Mouse (Mus musculus) adrenal gland, adult 8-10 months (tissue): ENCODE results near the gene Sf1. TPM values are rescaled to one million over a fixed set of nuclear protein-coding genes. Genes with fewer than 3 reads are reported as not detected.

ENCODE experiments used
- DNase-seq: peaks from one replicate; pipeline ENCODE4 v3.0.0; 2022
- total RNA-seq, 4 experiments: library from RNA; stranded (reverse); gene quantifications; 2 replicates each; pipeline ENCODE4 v1.2.4; 2022

The Sf1 gene
- total RNA-seq: 100 to 1,000 TPM; 193 to 274 (median 215) TPM

- peak; percentile 100 for DNase-seq
These were observed at the start of gene Sf1 for GRCm38 (mm10) chr19:6363411-6364240. Gene Sf1, plus strand, starts transcription at chr19:6363690.

DNA sequence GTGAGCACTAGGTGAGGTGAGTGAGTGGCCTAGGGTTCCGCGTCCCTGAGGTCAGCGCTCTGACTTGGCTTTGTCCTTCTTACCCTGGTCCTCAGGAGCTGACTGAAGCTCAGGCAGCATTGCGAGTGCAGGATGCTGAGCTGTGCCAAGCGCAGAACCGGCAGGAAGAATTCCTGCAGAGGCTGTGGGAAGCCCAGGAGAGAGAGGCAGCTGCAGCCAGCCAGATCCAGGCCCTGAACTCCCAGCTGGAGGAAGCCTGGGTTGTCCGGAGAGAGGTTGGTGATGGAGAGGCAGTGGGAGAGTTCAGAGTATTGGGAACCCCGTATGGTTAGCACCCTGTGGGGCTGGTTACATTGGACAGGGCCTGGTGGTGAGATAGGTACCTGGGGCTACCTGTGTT lies 49.7 kb upstream of the Sf1 start:
- DNase-seq: no peak

DNA sequence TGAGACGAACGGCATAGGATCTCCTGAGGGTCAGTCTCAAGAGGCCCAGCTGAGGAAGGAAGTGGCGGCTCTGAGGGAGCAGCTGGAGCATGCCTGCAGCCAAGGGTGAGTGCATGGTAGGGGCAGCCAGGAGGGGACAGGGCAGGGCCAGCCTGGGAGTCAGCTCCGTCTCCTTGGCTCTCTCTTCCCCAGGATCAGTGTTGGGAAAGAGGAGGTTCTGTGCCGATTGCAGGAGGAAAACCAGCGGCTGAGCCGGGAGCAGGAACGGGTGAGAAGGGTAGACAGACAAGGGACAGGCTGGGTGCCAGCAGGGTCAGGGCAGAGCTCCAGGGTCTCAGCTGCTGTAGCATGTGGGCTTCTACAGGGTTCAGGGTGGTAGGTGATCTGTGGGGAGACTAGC lies 49.0 kb upstream of the Sf1 start:
- DNase-seq: no peak

DNA sequence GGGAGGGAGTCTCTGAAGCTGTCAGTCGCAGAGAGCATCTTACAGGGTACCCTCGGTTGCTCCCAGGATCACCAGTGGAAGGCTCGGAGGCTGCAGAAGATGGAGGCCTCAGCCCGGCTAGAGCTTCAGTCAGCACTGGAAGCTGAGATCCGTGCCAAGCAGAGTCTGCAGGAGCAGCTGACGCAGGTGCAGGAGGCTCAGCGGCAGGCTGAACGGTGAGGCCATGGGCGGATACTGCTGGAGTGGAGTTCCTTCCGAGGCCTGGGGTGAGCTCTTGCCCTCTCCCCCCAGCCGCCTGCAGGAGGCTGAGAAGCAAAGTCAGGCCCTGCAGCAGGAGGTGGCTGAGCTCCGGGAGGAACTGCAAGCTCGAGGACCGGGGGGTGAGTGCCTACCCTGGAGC lies 47.9 kb upstream of the Sf1 start:
- no peak for DNase-seq

DNA sequence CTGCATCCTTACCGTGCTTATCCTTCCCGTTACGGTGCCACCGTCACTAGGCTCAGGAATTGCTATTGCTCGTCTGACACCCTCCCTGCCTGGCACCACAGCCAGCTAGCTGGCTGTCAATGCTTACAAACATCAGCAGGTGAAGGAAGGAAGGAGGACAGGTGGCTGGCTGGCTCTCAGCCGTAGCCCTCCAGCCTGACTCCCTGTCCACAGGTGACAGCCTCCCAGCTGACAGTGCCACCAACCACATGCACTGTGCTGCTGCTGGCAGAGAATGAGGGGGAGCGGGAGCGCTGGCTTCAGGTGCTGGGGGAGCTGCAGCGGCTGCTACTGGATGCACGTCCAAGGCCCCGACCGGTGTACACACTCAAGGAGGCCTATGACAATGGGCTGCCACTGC lies 45.3 kb upstream of the Sf1 start:
- DNase-seq: no peak

DNA sequence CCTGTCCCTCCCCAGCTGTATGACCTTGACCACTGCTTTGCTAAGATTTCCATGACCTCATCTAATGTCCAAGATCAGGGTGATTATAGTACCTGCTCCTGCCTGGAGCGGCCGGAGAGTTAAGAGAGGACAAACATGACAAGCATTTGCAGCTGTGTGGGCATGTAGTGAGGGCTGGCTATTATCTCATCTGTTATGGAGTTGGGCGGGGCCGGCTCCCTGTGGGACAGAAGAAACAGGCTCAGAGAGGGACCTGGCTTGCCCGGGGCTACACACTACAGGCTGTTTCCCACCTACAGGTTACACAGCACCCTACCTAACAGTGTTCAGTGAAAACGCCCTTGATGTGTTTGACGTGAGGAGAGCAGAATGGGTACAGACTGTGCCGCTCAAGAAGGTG lies 42.1 kb upstream of the Sf1 start:
- no peak for DNase-seq

DNA sequence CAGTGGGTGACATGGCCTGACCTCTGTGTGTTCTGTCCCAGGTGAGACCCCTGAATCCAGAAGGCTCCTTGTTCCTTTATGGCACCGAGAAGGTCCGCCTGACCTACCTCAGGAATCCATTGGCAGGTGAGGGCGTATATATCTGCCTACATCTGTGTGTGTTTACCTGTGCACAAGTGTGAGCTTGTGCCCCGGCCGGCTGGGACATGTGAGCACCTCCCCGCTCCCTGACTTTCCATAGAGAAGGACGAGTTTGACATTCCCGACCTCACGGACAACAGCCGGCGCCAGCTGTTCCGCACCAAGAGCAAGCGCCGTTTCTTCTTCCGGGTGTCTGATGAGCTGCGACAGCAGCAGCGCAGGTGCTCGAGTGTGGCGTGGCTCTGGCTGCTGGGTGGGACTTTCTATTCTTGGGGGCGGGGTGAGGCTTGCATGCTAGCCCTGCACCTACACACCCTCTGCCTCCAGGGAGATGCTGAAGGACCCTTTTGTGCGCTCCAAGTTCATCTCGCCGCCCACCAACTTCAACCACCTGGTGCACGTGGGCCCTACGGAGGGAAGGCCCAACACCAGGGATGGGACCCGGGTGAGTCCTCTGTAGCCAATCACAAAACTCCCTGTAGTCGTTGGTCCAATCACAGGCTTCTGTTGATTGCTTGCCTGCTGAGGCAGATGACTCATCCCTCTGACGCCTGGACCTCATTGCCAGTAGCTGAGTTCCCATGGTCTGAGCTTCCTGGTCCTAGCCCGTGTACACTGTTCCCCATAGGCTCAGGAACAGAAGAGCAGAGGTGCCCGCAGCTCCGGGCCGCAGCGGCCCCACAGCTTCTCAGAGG lies 41.5 kb upstream of the Sf1 start:
- DNase-seq: no peak

DNA sequence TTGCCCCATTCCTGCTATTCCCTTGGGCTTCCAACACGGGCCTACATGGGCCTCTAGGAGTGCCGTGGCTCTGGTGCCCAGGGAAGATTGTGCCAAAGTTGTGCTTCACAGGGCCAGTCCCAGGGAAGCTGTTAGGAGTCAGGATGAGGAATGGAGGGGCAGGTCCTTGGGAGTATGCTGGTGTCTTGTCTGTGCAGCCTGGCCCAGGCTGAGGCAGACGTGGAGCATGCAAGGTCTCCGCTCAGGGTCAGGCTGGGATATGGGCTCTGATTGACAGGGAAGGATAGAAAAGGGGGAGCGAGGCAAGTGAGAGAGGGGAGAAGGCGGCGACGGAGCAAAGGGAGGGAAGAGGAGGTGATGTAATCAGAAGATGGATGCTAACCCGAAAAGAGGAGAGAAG lies 38.7 kb upstream of the Sf1 start:
- no peak for DNase-seq

DNA sequence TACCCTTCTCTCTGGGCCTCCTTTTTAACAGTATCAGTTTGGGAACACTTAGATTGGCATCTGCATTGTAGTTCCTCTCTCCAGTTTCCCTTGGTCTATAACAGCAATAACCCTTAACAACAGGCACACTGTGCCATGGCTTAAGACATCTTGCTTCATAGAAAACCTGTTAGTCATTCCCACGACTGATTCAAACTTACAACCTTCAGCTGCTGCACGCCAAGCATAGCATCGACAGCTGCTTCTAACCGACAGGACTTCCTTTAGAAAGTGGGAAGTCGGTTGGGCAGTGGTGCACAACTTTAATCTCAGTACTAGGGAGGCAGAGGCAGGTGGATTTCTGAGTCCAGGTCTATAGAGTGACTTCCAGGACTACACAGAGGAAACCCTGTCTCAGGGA lies 32.3 kb upstream of the Sf1 start:
- DNase-seq: no peak

DNA sequence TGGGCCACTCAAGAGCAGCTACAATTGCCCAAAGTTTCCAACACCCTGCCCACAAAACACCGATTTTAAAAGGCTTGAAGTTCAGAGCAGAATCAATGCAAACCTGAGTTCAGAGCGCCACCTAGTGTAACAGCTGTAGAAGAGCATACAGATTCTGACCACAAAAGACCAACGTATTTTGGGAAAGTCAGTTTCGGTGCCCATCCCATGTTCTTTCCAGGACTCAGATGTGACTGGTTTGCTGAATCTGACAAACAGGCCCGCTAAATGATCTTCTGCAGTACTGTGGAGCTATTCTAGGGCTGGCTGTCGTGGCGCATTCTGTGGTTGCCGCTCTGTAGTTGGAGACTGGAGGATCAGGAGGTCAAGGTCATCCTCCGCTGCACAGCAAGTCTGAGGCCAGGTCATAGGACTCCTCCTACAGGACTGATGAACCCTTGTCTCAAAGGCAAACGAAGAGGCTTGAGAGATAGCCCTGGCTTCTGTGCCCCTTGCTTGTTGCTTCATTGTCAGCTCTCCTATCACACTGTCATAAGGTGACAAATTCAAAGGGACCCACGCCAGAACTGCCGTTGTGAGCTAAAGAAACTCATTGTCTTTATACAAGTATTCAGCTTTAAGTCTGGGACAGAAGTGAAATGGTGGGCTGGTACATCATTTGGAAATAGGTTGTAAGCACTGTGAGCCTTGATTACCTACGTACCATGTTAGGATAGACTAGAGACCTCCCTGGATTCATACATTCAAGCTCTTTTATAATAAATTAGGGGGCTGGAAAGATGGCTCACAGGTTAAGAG lies 31.6 kb upstream of the Sf1 start:
- no peak for DNase-seq

DNA sequence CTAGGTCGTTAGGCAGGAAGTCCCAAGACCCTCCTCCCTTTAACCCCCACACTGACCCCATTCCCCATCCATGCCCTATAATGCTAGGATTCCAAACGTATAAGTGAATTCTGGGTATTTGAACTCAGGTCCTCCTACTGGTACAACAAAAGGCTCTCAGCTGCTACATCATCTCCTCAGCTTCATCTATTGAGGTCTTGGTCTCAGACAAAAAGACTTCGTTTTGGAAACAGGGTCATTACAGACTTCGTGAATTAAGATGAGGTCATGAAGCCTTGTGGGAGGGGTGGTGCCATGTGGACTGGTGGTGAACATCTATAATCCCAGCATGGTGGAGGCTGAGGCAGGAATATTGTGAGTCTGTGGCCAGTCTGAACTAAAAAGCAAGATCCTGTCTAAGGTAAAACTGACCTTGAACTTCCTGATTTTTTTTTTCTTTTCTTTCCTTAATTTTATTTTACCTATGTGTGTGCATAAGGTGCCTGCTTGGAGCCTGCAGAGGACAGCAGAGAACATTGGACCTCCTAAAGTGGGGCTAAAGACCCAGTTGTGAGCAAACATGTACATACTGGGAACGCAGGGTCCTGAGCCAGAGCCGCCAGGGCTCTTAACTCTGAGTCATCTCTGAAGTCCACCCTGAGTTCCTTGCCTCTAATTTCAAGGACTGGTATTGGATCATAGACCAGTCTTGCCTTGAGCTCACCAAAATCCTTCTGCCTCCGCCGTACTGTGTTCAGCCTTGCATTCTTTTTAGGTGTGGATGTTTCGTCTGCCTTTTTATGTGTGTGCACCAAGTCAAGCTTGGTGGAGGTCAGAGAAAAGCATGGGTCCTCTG lies 29.5 kb upstream of the Sf1 start:
- no peak for DNase-seq

DNA sequence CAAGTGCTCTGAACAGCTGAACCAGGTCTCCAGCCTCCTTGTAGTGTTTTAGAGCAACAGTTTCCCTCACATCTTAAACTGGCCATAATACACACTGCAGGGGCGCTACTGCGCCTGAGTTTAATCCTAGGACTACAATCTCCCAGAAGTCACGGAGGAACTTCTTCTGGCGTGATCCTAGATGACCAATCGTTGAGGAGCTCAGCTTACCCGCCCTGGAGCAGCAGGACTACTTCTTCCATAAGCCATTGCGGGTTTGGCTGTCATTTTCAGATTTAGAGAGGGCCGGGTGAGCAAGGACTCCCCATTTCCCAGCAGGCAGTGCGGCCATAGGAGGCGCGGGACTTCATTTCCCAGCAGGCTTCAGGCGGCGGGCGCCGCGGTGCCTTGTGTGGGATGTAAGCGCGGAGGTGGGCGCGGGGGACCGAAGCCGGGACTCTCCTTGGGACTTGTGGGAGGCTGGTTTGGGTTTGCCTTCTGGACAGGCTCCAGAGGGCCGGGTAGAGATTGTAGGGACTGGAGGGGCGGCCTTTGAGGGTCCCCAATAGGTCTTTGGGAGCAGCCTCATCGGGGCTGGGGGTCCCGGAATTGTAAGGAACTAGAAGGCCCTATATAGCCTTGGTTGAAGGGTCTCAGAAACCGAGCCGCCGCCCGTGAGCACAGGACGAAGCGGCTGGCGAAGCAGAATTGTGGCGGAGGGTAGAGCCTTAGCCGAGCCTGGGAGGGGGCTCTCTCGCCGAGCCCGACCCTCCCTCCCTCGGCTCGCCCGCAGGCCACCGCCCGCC lies 28.6 kb upstream of the Sf1 start, which contains the start of gene Men1:
Gene Men1 (plus strand): TSS at position 307 of the 785 bp plus-strand sequence.
- peak; percentile 96 for DNase-seq

DNA sequence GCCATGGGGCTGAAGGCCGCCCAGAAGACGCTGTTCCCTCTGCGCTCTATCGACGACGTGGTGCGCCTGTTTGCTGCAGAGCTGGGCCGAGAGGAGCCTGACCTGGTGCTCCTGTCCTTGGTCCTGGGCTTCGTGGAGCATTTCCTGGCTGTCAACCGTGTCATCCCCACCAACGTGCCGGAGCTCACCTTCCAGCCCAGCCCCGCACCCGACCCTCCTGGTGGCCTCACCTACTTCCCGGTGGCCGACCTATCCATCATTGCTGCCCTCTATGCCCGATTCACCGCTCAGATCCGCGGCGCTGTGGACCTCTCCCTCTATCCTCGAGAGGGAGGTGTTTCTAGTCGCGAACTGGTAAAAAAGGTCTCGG lies 28.0 kb upstream of the Sf1 start:
- DNase-seq: no peak

- no peak for DNase-seq
These were observed 26.6 kb upstream of the Sf1 start for GRCm38 (mm10) chr19:6336920-6337319.

- no peak for DNase-seq
These were observed 25.3 kb upstream of the Sf1 start for GRCm38 (mm10) chr19:6338171-6338570.

DNA sequence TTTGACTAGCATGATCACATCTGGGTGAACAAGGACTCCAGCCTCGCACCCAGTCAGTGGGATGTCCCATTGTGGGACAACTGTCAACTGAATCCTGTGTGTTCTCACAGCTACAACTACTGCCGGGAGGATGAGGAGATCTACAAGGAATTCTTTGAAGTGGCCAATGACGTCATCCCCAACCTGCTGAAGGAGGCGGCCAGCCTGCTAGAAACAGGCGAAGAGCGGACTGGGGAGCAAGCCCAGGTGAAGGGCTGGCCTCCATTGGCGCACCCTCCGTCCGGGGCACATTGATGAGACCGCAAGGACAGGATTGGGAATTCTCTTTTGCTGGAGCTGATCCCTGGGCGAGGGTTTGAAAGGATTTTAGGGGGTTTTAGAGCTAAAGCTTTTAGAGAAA lies 24.8 kb upstream of the Sf1 start:
- no peak for DNase-seq

DNA sequence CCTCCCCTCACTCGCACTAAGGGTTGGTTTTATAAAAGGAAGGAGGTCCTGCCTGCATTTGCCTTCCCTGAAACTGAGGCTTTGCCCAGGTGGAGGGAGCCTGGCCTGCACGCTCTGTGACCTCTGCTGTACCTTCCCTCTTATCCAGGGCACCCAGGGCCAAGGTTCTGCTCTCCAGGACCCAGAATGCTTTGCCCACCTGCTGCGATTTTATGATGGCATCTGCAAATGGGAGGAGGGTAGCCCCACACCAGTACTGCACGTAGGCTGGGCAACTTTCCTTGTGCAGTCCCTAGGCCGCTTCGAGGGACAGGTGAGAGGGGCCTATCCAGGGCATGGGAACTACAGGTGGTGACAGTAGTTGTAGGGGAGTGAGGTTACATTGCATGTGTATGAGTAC lies 24.3 kb upstream of the Sf1 start:
- no peak for DNase-seq

- DNase-seq: no peak
These were observed 23.5 kb upstream of the Sf1 start for GRCm38 (mm10) chr19:6339890-6340504.

DNA sequence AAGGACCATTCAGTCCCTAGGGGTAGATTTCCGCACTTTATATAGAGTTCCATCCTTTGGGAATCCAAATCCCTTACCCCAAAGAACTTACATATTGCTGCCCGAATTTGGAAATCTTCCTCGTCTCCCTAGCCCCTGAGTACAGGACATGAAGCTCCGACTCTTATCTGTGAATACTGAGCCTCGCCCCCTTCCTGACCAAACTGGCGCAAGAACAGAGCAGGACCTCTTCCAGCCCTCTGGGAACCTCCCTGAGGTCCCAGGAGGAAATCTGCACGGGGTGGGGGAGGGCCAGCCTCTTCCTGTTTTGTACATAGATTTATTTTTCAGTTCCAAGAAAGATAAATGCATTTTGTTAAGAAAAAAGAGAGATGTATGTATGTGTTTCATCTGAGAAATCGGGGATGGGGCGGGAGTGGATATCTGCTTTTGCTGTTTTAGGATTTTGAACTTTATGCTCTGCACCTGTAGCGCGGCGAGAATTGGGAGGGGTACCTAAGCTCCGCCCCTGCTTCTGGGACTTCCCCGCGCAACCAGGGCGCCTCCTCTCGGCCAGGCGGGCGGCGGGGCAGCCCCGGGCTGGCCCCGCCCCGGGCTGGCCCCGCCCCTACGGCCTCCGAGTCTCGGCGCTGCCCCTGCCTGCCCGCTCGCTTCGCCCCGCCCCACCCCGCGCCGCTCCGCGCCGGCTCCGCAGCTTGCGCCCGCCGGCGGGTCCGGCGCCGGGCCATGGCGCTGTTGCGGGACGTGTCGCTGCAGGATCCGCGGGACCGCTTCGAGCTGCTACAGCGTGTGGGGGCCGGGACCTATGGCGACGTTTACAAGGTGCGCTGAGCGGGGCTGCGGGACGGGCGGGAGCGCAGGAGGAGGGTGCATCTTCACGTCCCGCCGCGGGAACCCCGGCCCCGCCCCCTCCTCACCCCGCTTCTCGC lies 22.7 kb upstream of the Sf1 start, which contains the start of gene Map4k2:
Gene Map4k2 (plus strand): TSS at position 612 of the 929 bp plus-strand sequence.
- DNase-seq: peak; percentile 76
